Mouse (Mus musculus): ENCODE measurements around the gene Aqp9. TPM values are rescaled to one million over a fixed set of nuclear protein-coding genes. Genes with fewer than 3 reads are reported as not detected.

Gene Aqp9
- polyA plus RNA-seq, 1 experiment from 2014 or later: 0.18 TPM

DNA sequence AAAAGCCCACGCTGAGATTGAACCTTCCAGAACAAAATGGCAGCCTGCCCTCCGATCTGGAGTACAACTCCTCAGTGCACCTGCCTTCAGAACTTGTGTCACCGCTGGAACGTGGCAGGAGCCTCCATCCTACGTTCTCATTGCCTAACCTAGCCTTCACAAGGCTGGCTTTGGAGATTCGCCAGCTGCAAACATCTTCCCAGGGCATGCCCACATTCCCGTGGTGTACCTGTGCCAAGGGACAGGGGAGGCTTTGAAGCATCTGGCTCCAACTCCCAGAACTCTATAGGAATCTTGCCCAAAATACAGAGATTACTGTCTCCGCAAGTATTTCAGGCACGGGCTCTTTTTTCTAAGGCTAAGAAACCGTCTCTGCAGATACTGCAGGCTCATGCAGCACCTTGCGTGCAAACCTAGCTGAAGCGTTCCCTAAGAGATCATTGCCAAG is 92.3 kb downstream of the Aqp9 start:
- Histone ChIP-seq H3K4me1 (replicated peaks) (0 out of 2 replicates have a peak, but pooled peaks cover 3% of the 10 kb centered on the region), H3K9me3 (replicated peaks) (no peaks in the 10 kb centered on the region), H3K4me3 (no peak overlapping the region), H3K27ac (ENCODE audit: poor library complexity, severe bottlenecking) (no peak overlapping the region), H3K4me2 (no peak overlapping the region), H3K27me3 (replicated peaks) (no peaks in the 10 kb centered on the region), H3K36me3 (no peaks in the 10 kb centered on the region), H3K9ac (no peak overlapping the region)
- WGBS: 75% methylated on average over 12 of the region's 12 CpGs
- no peak for ATAC-seq (ENCODE audit: insufficient number of reproducible peaks, low FRiP score)

DNA sequence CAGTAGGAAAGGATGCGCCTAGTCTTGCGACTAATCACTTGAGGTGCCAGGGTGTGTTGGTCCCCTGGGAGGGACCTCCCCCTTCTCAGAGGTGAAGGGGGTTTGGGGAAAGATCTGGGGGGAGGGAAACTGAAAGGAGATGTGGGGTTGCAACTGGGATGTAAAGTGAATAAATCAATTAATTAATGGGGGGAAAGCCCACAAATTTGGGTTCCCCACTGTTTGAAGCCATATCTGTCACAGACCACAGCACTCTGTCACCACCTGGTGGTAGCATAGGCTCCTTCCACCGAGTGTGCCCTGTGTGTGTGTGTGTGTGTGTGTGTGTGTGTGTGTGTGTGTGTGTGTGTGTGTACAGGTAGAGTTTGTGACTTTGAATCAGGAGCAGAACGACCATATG is 94.7 kb downstream of the Aqp9 start:
- H3K4me3 ChIP-seq: no peak overlapping the region
- peaks cover 4% of the 10 kb centered on the region; the same call in 1 of the 2 replicates for H3K4me1 ChIP-seq (replicated peaks)
- H3K9me3 ChIP-seq (replicated peaks): no peaks in the 10 kb centered on the region
- no peak overlapping the region for H3K27ac ChIP-seq (ENCODE audit: poor library complexity, severe bottlenecking)
- 0 out of 2 replicates have a peak, but pooled peaks cover 2% of the 10 kb centered on the region for H3K27me3 ChIP-seq (replicated peaks)
- WGBS: 53% methylated on average over 4 of the region's 4 CpGs
- no peak overlapping the region for H3K4me2 ChIP-seq
- H3K9ac ChIP-seq: no peak overlapping the region
- no peaks in the 10 kb centered on the region for H3K36me3 ChIP-seq
- no peak for ATAC-seq (ENCODE audit: insufficient number of reproducible peaks, low FRiP score)

DNA sequence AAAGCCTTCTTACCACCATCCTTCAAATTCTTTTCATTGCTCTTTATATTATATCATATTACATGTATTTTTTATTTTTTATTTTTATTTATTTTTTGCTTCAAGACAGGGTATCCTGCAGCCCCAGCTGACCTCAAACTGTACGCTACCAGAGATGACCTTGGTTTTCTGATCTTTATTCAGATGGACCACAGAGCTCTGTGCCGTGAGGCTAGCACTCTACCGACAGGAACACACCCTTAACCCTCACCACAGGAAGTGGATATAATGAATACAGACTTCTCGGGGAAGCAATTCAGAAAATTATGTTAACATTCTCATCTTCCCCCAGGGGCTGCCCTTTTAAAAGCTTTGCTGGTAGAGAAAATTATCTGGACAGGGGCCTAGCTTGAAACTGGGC is 95.4 kb downstream of the Aqp9 start:
- no peak overlapping the region for H3K4me2 ChIP-seq
- no peaks in the 10 kb centered on the region for H3K9me3 ChIP-seq (replicated peaks)
- peaks cover 4% of the 10 kb centered on the region; the same call in 1 of the 2 replicates for H3K4me1 ChIP-seq (replicated peaks)
- no peak for ATAC-seq (ENCODE audit: insufficient number of reproducible peaks, low FRiP score)
- H3K4me3 ChIP-seq: no peak overlapping the region
- WGBS: 57% methylated on average over 4 of the region's 4 CpGs
- H3K36me3 ChIP-seq: no peaks in the 10 kb centered on the region
- H3K27ac ChIP-seq (ENCODE audit: poor library complexity, severe bottlenecking): no peak overlapping the region
- no peak overlapping the region for H3K9ac ChIP-seq
- H3K27me3 ChIP-seq (replicated peaks): 0 out of 2 replicates have a peak, but pooled peaks cover 2% of the 10 kb centered on the region

DNA sequence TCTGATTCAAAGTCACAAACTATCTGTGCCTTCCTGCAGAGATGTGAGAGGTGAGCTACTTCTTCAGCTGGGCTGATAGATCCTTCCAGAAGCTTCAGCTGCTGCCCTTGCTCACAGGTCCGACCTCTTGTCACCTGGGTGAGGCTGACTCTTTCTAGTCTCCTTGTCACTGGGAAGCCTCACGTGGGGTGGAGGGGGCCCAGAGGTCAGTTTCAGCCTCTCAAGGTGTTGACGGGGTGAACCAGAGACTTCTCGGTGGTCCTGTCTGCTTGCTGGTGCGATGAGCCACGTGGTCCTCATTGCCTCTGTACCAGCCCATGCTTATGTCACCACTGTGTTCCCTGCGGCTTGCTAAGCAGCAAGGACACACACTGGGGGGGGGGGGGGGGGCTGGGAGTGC is 96.0 kb downstream of the Aqp9 start:
- H3K4me1 ChIP-seq (replicated peaks): peaks cover 4% of the 10 kb centered on the region; the same call in 1 of the 2 replicates
- no peaks in the 10 kb centered on the region for H3K36me3 ChIP-seq
- H3K27ac ChIP-seq (ENCODE audit: poor library complexity, severe bottlenecking): no peak overlapping the region
- WGBS: 45% methylated on average over 7 of the region's 7 CpGs
- 0 out of 2 replicates have a peak, but pooled peaks cover 2% of the 10 kb centered on the region for H3K27me3 ChIP-seq (replicated peaks)
- no peaks in the 10 kb centered on the region for H3K9me3 ChIP-seq (replicated peaks)
- no peak overlapping the region for H3K4me3 ChIP-seq
- no peak for ATAC-seq (ENCODE audit: insufficient number of reproducible peaks, low FRiP score)
- H3K4me2 ChIP-seq: no peak overlapping the region
- no peak overlapping the region for H3K9ac ChIP-seq

DNA sequence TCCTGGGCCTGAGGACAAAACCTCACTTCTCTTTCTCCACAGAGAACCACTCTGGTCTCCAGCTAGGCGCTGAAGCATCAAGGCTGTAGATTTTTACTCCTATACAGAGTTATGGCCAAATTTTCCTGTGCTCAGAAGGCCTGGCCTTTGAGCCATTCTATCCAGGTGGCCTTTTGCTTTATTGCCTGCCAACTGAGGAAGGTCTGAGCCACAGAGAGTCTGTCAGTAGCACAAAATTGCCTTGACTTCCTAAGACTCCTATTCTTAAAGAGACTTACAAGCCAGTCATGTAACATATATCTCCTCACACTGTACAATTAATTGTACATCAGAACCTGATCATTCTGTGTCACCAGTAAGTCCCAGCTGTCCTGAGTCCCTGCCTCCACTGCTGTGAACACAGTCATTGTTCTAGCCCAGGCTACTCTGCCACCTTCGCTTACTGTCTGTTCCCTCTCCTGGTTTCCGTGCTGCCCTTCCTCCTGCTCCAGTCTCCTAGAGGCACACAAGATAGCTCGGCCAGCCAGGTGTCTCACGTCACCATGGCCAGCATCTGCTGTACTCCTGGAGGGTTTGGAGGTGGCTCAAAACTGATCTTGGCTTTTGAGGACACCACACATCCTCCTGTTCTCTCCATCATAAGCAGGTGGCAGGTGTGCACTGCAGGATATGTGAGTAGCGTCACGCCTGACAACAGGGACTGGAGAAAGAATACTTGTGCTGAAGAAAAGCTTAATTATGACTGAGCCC is 96.7 kb downstream of the Aqp9 start:
- no peak overlapping the region for H3K4me2 ChIP-seq
- peaks cover 4% of the 10 kb centered on the region; the same call in 1 of the 2 replicates for H3K4me1 ChIP-seq (replicated peaks)
- ATAC-seq (ENCODE audit: insufficient number of reproducible peaks, low FRiP score): no peak
- no peak overlapping the region for H3K9ac ChIP-seq
- no peak overlapping the region for H3K4me3 ChIP-seq
- no peaks in the 10 kb centered on the region for H3K9me3 ChIP-seq (replicated peaks)
- H3K27me3 ChIP-seq (replicated peaks): 0 out of 2 replicates have a peak, but pooled peaks cover 2% of the 10 kb centered on the region
- H3K36me3 ChIP-seq: no peaks in the 10 kb centered on the region
- no peak overlapping the region for H3K27ac ChIP-seq (ENCODE audit: poor library complexity, severe bottlenecking)
- 81% methylated on average over 7 of the region's 7 CpGs for WGBS

DNA sequence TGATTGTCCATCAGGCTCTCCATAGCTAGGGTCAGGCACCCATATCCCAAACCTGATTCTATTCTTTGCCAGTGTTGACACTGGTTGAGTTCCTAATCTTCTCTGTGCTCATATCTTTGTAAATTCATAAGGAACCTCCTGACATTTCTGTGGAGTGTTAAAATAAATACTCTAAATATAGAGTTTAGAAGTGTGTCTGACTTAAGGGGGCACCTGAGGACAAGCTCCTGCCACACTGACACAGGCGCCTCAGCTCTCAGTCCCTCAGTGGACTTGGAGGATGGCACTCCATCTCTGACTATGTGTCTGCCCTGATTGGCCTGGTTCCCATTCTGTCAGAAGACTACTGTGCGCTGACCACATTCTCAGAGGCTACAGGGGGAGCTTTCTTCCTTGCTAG is 97.9 kb downstream of the Aqp9 start:
- Histone ChIP-seq H3K9ac (no peak overlapping the region), H3K4me2 (no peak overlapping the region), H3K4me1 (replicated peaks) (peaks cover 4% of the 10 kb centered on the region; the same call in 1 of the 2 replicates), H3K9me3 (replicated peaks) (no peaks in the 10 kb centered on the region), H3K4me3 (no peak overlapping the region), H3K36me3 (no peaks in the 10 kb centered on the region), H3K27me3 (replicated peaks) (0 out of 2 replicates have a peak, but pooled peaks cover 2% of the 10 kb centered on the region), H3K27ac (ENCODE audit: poor library complexity, severe bottlenecking) (no peak overlapping the region)
- 79% methylated on average over 2 of the region's 2 CpGs for WGBS
- ATAC-seq (ENCODE audit: insufficient number of reproducible peaks, low FRiP score): no peak

DNA sequence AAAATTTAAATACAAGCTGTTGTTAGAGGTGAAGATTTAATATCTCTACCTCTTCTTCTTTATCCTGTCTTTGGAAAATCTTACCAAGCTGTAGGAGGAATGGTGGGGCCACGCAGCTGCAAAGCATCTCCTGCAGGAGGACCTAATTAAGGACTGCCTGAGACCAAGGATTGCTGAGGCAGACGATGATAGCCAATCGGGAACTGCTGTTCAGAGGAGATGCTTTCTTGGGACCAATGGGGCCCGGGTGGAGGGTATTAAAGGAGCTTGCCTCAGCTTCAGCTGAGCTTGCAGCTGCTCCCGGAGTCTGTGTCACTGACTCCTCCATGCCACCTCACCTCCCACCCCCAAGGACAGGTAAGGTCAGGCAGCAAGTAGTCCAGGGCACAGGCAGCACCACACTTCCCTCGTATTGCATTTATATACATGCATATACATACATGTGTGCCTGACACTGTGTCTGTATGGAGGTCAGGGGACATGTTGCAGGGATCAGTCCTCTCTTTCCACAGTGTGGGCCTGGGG is 99.6 kb downstream of the Aqp9 start:
- 46% methylated on average over 6 of the region's 6 CpGs for WGBS
- Histone ChIP-seq H3K4me1 (replicated peaks) (peaks cover 4% of the 10 kb centered on the region; the same call in 1 of the 2 replicates), H3K4me2 (no peak overlapping the region), H3K4me3 (no peak overlapping the region), H3K9ac (no peak overlapping the region), H3K27me3 (replicated peaks) (0 out of 2 replicates have a peak, but pooled peaks cover 2% of the 10 kb centered on the region), H3K9me3 (replicated peaks) (no peaks in the 10 kb centered on the region), H3K36me3 (no peaks in the 10 kb centered on the region), H3K27ac (ENCODE audit: poor library complexity, severe bottlenecking) (no peak overlapping the region)
- no peak for ATAC-seq (ENCODE audit: insufficient number of reproducible peaks, low FRiP score)

DNA sequence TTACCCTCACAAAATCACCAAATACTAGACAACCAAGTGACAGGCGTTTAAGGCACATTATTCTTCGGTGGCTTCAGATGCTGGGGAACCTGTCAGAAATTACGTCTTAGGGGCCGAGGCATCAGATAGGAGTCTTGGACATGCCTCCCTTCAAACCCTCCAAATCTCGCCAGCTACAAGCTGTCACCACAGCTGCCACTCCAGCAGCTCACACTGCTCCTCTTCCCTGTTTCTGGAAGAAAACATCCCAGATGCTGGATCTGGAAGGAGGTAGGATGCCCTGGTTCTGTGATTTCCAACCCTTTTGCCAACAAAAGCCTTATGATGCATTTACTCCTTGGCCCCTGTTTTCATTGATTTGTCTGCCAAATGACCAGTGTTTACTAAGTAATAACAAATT is 101.3 kb downstream of the Aqp9 start:
- ATAC-seq (ENCODE audit: insufficient number of reproducible peaks, low FRiP score): no peak
- WGBS: 69% methylated on average over 5 of the region's 5 CpGs
- Histone ChIP-seq H3K27me3 (replicated peaks) (0 out of 2 replicates have a peak, but pooled peaks cover 2% of the 10 kb centered on the region), H3K27ac (ENCODE audit: poor library complexity, severe bottlenecking) (no peak overlapping the region), H3K9ac (no peak overlapping the region), H3K4me1 (replicated peaks) (peaks cover 4% of the 10 kb centered on the region; the same call in 1 of the 2 replicates), H3K36me3 (no peaks in the 10 kb centered on the region), H3K9me3 (replicated peaks) (no peaks in the 10 kb centered on the region), H3K4me2 (no peak overlapping the region), H3K4me3 (no peak overlapping the region)

DNA sequence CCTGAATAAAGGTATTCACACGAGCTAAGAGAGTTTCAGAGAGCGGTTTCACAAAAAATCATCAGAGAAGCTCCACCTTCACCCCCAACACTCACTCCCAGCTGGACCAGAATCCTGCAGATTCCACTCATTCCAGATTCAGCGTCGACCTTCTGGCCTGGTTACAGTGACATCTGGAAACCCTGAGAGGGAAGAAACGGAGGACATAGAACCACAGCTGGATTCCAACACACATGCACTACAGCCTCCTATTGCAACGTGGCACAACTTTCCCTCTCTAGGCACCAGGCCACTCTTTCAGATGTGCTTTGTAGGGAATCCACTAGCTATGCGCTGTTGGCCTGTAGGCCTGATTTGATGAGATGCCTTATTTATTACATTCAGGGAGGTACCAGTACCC is 102.0 kb downstream of the Aqp9 start:
- Histone ChIP-seq H3K4me2 (no peak overlapping the region), H3K9me3 (replicated peaks) (no peaks in the 10 kb centered on the region), H3K4me1 (replicated peaks) (peaks cover 4% of the 10 kb centered on the region; the same call in 1 of the 2 replicates), H3K4me3 (no peak overlapping the region), H3K36me3 (no peaks in the 10 kb centered on the region), H3K27ac (ENCODE audit: poor library complexity, severe bottlenecking) (no peak overlapping the region), H3K27me3 (replicated peaks) (0 out of 2 replicates have a peak, but pooled peaks cover 2% of the 10 kb centered on the region), H3K9ac (no peak overlapping the region)
- ATAC-seq (ENCODE audit: insufficient number of reproducible peaks, low FRiP score): no peak
- WGBS: 67% methylated on average over 7 of the region's 7 CpGs

DNA sequence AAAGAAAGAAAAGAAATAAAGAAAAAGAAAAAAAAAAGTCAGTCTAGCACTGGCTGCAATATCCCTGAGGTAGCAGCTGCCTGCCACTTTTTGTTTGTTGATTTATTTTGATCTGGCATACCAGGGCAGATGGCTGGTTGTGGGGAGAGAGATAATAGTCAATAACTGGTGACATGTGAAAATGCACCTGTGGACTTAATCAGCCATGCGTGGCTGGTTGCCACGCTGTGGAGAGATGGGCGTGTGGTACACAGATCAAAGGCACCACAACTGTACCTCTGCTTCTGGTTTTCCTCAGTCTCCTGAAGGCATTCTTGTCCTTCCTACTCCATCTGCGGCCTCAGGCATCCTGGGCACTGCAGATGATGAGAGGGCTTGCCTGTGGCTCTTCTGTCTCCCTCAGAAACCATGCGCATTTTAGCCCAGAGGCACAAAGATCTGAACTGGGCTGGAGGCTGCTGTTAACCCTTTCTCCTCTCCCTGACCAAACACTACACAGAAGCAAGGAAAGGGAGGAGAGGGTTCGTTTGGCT is 103.1 kb downstream of the Aqp9 start:
- Histone ChIP-seq H3K4me3 (no peak overlapping the region), H3K27me3 (replicated peaks) (no peaks in the 10 kb centered on the region), H3K36me3 (no peaks in the 10 kb centered on the region), H3K9me3 (replicated peaks) (no peaks in the 10 kb centered on the region), H3K4me2 (no peak overlapping the region), H3K27ac (ENCODE audit: poor library complexity, severe bottlenecking) (no peak overlapping the region), H3K4me1 (replicated peaks) (no peaks in the 10 kb centered on the region), H3K9ac (no peak overlapping the region)
- WGBS: 60% methylated on average over 6 of the region's 6 CpGs
- ATAC-seq (ENCODE audit: insufficient number of reproducible peaks, low FRiP score): no peak

DNA sequence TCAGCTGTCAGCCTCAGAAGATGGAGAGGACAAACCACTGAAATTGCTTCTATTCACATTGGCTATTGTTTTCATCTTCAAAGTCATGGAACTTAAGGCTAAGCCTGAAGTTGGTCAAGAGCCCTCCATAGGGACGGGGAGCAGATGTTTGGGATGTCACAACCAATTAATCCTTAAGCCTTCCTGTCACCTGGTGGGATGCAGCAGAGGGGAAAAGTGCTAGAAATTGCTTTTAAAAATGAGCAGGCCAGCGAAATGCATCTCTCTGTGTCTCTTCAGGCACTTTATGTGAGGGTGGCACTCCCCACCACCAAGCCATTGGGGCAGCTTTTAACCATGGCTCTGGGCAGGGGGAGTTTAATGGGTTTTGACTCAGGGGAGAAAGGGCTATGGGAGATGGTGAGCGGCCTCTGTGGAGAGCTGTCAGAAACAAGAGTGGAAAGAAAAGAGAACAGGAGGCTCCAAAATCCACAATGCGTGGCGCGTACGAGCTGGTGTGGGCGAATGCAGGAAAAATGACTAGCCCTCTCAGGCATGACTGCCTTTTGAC is 104.1 kb downstream of the Aqp9 start:
- 81% methylated on average over 8 of the region's 8 CpGs for WGBS
- no peak overlapping the region for H3K9ac ChIP-seq
- ATAC-seq (ENCODE audit: insufficient number of reproducible peaks, low FRiP score): no peak

More for the DNA sequence above, 104.1 kb downstream of the Aqp9 start:
- no peaks in the 10 kb centered on the region for H3K4me1 ChIP-seq (replicated peaks)
- H3K27ac ChIP-seq (ENCODE audit: poor library complexity, severe bottlenecking): no peak overlapping the region
- no peak overlapping the region for H3K4me3 ChIP-seq
- no peak overlapping the region for H3K4me2 ChIP-seq
- no peaks in the 10 kb centered on the region for H3K36me3 ChIP-seq
- H3K9me3 ChIP-seq (replicated peaks): no peaks in the 10 kb centered on the region
- no peaks in the 10 kb centered on the region for H3K27me3 ChIP-seq (replicated peaks)

Measured in heart, embryonic 12.5 days (tissue).